Mouse (Mus musculus) liver, embryonic 14.5 days (tissue): Measurements from ENCODE around the gene Nucks1. TPM values are rescaled to one million over a fixed set of nuclear protein-coding genes. Genes with fewer than 3 reads are reported as not detected.
A peak's percentile ranks its signal among the peaks of the same experiment; 100 is the strongest.

Experiments
- ATAC-seq: fragments of 200-750 bp; cut with Nextera tagmentation; 2 replicates; pipeline ENCODE4 v1.8.0; 2017; ENCODE audit warnings: moderate number of reproducible peaks, mild to moderate bottlenecking, moderate library complexity; ENCODE audit not compliant: insufficient read depth
- DNase-seq, 3 experiments: peaks; one replicate each; pipeline ENCODE4 v3.0.0-alpha.2; 2012 to 2013; ENCODE audit warnings: low read depth in 3 of 3, low spot score in 3 of 3
- H3K27ac ChIP-seq: fragments of 300-500 bp; sonication (generic); 2 replicates; pipeline ENCODE4 v1.5.1; 2014; ENCODE audit warnings: moderate library complexity, mild to moderate bottlenecking, control low read depth, inconsistent platforms
- H3K27me3 ChIP-seq: fragments of 300-500 bp; sonication (generic); 2 replicates; pipeline ENCODE4 v1.6.1; 2014; ENCODE audit warnings: mild to moderate bottlenecking, low read length, moderate library complexity; ENCODE audit not compliant: control insufficient read depth, insufficient read depth
- H3K36me3 ChIP-seq: fragments of 300-500 bp; sonication (generic); replicated peaks from 2 replicates; pipeline ENCODE4 v1.6.1; 2014; ENCODE audit warnings: low read depth; ENCODE audit not compliant: control insufficient read depth, insufficient read depth
- H3K4me1 ChIP-seq, 2 experiments: fragments of 200-500 bp in 1 of 2; fragments of 300-500 bp in 1 of 2; sonication (generic) in 1 of 2; replicated peaks; 2 replicates each; pipeline ENCODE4 v1.6.1; 2012 to 2014; ENCODE audit warnings: antibody characterized with exemption in 1 of 2, inconsistent platforms in 1 of 2, low read length in 1 of 2; ENCODE audit not compliant: control insufficient read depth in 2 of 2, insufficient read depth in 2 of 2
- H3K4me2 ChIP-seq: fragments of 300-500 bp; sonication (generic); 2 replicates; pipeline ENCODE4 v1.6.1; 2014; ENCODE audit warnings: low read depth, mild to moderate bottlenecking, control low read depth, moderate library complexity
- H3K4me3 ChIP-seq, 2 experiments: fragments of 200-500 bp in 1 of 2; fragments of 300-500 bp in 1 of 2; sonication (generic) in 1 of 2; 2 replicates each; pipeline ENCODE4 v1.5.1; 2012 to 2014; ENCODE audit warnings: low read depth in 2 of 2, low read length in 2 of 2, mild to moderate bottlenecking in 2 of 2, control low read depth in 1 of 2, inconsistent platforms in 1 of 2, moderate library complexity in 1 of 2; ENCODE audit not compliant: insufficient read depth in 1 of 2
- H3K9ac ChIP-seq: fragments of 300-500 bp; sonication (generic); replicated peaks from 2 replicates; pipeline ENCODE4 v1.6.1; 2014; ENCODE audit warnings: mild to moderate bottlenecking, control low read depth, moderate library complexity
- H3K9me3 ChIP-seq: fragments of 300-500 bp; sonication (generic); 2 replicates; pipeline ENCODE4 v1.6.1; 2016; ENCODE audit warnings: low read length, mixed read lengths; ENCODE audit not compliant: control insufficient read depth
- CTCF ChIP-seq: IDR thresholded peaks from 2 replicates; pipeline ENCODE4 v1.5.1; 2016; ENCODE audit warnings: antibody characterized with exemption, low read depth, control low read depth
- EP300 ChIP-seq: IDR thresholded peaks from 2 replicates; pipeline ENCODE4 v1.6.1; 2016; ENCODE audit warnings: antibody characterized with exemption, low read depth
- WGBS: fragments of 180-500 bp; shearing (Covaris S2); extraction: QIAGEN DNeasy Blood & Tissue Kit; methylation state at CpG from one replicate; pipeline ENCODE4 v1.1.7; 2014; ENCODE audit not compliant: insufficient replicate concordance; 5-methylcytosine and 5-hydroxymethylcytosine counted together
- polyA plus RNA-seq, 2 experiments: library from polyadenylated mRNA; depleted of rRNA in 1 of 2; stranded (reverse) in 1 of 2; unstranded in 1 of 2; fragments of >200 nt; fragmentation: Nextera tagmentation in 1 of 2; extraction: Ambion mirVana in 1 of 2; gene quantifications; 2 replicates each; pipeline versions ENCODE4 v1.2.1 to v1.2.3; 2012 to 2014

The Nucks1 gene
- polyA plus RNA-seq, 2 experiments: 20.2 to 23.2 TPM

- H3K9me3 ChIP-seq: no peaks in the 10 kb centered on the region
- peak overlapping the region; percentile 93 to 95 for H3K4me3 ChIP-seq
- peak; percentile 79 for ATAC-seq
- peaks cover 9 to 15% of the 10 kb centered on the region in 2 experiments for H3K4me1 ChIP-seq
- H3K27ac ChIP-seq: peak overlapping the region; percentile 73
- TF ChIP-seq EP300: no peak
- TF ChIP-seq CTCF: no peak
- WGBS: under 1% methylated on average over 88 of the region's 88 CpGs
- peak overlapping the region; percentile 91 for H3K4me2 ChIP-seq
- peak overlapping the region; percentile 95 for H3K9ac ChIP-seq
- H3K27me3 ChIP-seq: no peaks in the 10 kb centered on the region
- peaks cover 9% of the 10 kb centered on the region for H3K36me3 ChIP-seq
- DNase-seq: peak; percentile 68 to 72 (median 69)
Observed at GRCm38 (mm10) chr1:131910674-131911558, 582 bp downstream of the Nucks1 start.

DNA sequence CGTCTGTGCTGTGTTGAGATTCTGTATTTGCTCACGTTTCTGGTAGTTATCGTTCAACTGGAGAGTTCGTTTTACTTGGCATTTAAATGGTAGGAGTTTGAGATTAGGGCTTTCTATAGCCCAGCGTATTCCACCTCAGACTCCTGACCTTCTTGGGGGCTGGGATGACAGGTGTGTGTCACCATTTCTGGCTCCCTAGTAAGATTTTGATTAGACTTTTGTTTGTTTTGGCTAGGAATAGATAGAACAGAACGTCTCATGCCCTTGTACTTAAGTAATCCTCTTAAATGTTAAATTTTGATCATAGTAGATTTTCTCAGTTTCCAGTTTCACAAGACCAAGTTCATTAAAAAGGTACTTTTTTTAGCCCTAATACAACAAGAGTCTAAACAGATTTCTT, 7.3 kb downstream of the Nucks1 start:
- TF ChIP-seq CTCF: no peak
- no peak for TF ChIP-seq EP300
- Histone ChIP-seq H3K9me3 (no peaks in the 10 kb centered on the region), H3K36me3 (peaks cover 47% of the 10 kb centered on the region), H3K4me3 (no peak overlapping the region), H3K4me1 (peaks cover 3 to 4% of the 10 kb centered on the region in 2 experiments; a peak in 3 of 4 replicates), H3K4me2 (no peak overlapping the region), H3K27ac (no peak overlapping the region), H3K27me3 (no peaks in the 10 kb centered on the region), H3K9ac (no peak overlapping the region)
- DNase-seq (no peak), ATAC-seq (no peak)
- 67% methylated on average over 6 of the region's 6 CpGs for WGBS

GRCm38 (mm10) chr1:131919052-131919451, 8.7 kb downstream of the Nucks1 start:
- 96% methylated on average over 2 of the region's 2 CpGs for WGBS
- H3K27ac ChIP-seq: no peak overlapping the region
- ATAC-seq: no peak

GRCm38 (mm10) chr1:131922100-131922499, 11.8 kb downstream of the Nucks1 start:
- Histone ChIP-seq H3K4me2 (no peak overlapping the region), H3K9me3 (no peaks in the 10 kb centered on the region), H3K4me3 (no peak overlapping the region), H3K9ac (no peak overlapping the region), H3K27me3 (no peaks in the 10 kb centered on the region), H3K36me3 (peaks cover 75% of the 10 kb centered on the region), H3K4me1 (no peaks in the 10 kb centered on the region), H3K27ac (no peak overlapping the region)
- DNase-seq: no peak
- no peak for ATAC-seq
- no peak for TF ChIP-seq EP300
- TF ChIP-seq CTCF: no peak
- WGBS: 81% methylated on average over 3 of the region's 3 CpGs

More at GRCm38 (mm10) chr1:131919052-131919451, 8.7 kb downstream of the Nucks1 start:
- H3K4me2 ChIP-seq: no peak overlapping the region
- H3K36me3 ChIP-seq: peaks cover 55% of the 10 kb centered on the region
- H3K9ac ChIP-seq: no peak overlapping the region
- H3K4me3 ChIP-seq: no peak overlapping the region
- no peak for DNase-seq
- H3K9me3 ChIP-seq: no peaks in the 10 kb centered on the region
- H3K4me1 ChIP-seq: no peaks in the 10 kb centered on the region; a peak in 1 of 4 replicates
- no peaks in the 10 kb centered on the region for H3K27me3 ChIP-seq
- TF ChIP-seq EP300 (no peak), CTCF (no peak)

DNA sequence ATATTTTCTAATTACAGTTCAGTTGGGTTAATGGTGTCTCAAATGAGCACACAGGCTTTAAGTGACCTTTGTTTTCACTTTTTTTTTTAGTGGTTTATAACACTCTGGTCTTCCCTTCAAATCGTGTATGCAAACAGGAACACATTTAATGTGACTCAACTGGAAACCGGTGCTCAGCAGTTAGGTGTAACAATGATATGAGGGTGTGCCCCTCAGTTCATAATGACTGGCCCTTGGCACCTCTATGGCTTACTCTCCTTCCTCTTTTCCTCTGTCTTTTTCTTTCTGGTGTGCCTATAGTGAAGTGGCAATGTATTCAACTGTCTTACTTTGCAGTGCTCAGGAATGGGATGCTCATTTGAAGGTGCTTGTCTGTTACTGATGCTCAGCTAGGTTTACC, 23.1 kb downstream of the Nucks1 start:
- 83% methylated on average over 2 of the region's 2 CpGs for WGBS
- DNase-seq (no peak), ATAC-seq (no peak)
- Histone ChIP-seq H3K27me3 (no peaks in the 10 kb centered on the region), H3K27ac (no peak overlapping the region), H3K4me2 (no peak overlapping the region), H3K36me3 (peaks cover 52% of the 10 kb centered on the region), H3K4me3 (no peak overlapping the region), H3K9ac (no peak overlapping the region), H3K4me1 (no peaks in the 10 kb centered on the region), H3K9me3 (no peaks in the 10 kb centered on the region)
- TF ChIP-seq EP300: no peak
- no peak for TF ChIP-seq CTCF
